Mouse (Mus musculus) liver, embryonic 12.5 days (tissue): ENCODE data around the gene Snx25. TPM values are rescaled to one million over a fixed set of nuclear protein-coding genes. Genes with fewer than 3 reads are reported as not detected.

ENCODE experiments used
- ATAC-seq: fragments of 200-750 bp; cut with Nextera tagmentation; 2 replicates; pipeline ENCODE4 v1.8.0; 2017; ENCODE audit warnings: moderate number of reproducible peaks, mild to moderate bottlenecking, moderate library complexity
- H3K27ac ChIP-seq: fragments of 300-500 bp; sonication (generic); 2 replicates; pipeline ENCODE4 v1.5.1; 2016; ENCODE audit warnings: mild to moderate bottlenecking
- H3K27me3 ChIP-seq: fragments of 300-500 bp; sonication (generic); replicated peaks from 2 replicates; pipeline ENCODE4 v1.6.1; 2016; ENCODE audit warnings: mild to moderate bottlenecking, moderate library complexity
- H3K36me3 ChIP-seq: fragments of 300-500 bp; sonication (generic); 2 replicates; pipeline ENCODE4 v1.6.1; 2016; ENCODE audit warnings: mild to moderate bottlenecking, moderate library complexity
- H3K4me1 ChIP-seq: fragments of 300-500 bp; sonication (generic); 2 replicates; pipeline ENCODE4 v1.6.1; 2016
- H3K4me2 ChIP-seq: fragments of 300-500 bp; sonication (generic); 2 replicates; pipeline ENCODE4 v1.6.1; 2016; ENCODE audit warnings: mild to moderate bottlenecking, moderate library complexity
- H3K4me3 ChIP-seq: fragments of 300-500 bp; sonication (generic); 2 replicates; pipeline ENCODE4 v1.5.1; 2016; ENCODE audit warnings: mild to moderate bottlenecking, moderate library complexity
- H3K9ac ChIP-seq: fragments of 300-500 bp; sonication (generic); 2 replicates; pipeline ENCODE4 v1.6.1; 2016; ENCODE audit warnings: mild to moderate bottlenecking, moderate library complexity
- H3K9me3 ChIP-seq: fragments of 300-500 bp; sonication (generic); replicated peaks from 2 replicates; pipeline ENCODE4 v1.6.1; 2016; ENCODE audit warnings: mild to moderate bottlenecking, moderate library complexity
- WGBS: fragments of 180-500 bp; shearing (Covaris S2); methylation state at CpG from one replicate; pipeline ENCODE4 v1.1.7; 2016; ENCODE audit not compliant: insufficient replicate concordance; 5-methylcytosine and 5-hydroxymethylcytosine counted together
- polyA plus RNA-seq: library from polyadenylated mRNA; unstranded; fragments of >200 nt; fragmentation: Nextera tagmentation; extraction: Ambion mirVana; gene quantifications from 2 replicates; pipeline ENCODE4 v1.2.1, GENCODE M21; 2016

Gene Snx25
- polyA plus RNA-seq, result 5.7 and 6.2 TPM in 2 replicates

DNA sequence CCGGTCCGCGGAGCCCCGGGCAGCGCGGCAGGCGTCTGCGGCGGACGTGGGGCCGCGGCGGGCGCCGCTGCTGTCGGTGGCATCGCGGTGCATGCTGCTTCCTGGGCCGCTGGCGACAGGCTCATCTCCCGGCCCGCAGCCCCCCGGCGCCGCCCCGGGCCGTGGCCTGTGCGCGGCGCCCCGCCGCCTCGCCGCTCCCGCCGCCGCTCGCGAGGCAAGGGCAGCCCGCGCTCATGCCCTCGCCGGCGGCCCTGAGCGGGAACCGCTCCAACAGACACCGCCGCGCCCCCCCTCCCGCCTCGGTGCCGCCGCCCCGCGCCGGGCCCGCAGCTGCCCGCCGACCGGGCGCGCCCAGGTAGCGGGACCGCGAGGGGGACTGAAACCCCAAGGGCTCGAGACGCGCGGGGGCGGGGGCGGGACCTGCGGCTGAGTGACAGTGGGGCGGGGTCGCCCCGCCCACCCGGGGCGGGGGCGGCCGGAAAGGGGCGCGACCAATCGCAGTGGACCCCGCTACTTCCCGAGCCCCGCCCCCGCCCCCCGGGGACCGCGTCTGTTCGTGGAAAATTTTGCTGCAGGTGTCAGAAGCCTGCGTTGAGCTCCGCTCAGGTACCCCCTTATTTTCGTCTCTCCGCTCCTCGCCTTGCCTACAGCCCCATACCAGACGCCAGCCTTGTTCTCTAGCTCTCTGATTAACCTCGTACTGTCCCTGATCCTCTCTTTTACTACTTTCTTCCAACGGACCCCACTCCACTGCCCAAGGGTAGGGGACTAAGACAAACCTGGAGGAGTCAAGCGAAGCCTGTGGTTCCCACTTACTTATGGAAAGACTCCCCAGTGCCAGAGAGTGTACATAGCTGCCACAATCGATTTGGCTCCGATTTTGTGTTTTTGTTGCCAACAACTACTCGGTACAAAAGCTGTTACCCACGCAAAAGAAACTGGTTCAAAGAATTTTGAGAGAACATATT lies at the start of gene Snx25:
Gene Snx25, minus strand, starts transcription at position 96 of the 968 bp plus-strand sequence.
- Histone ChIP-seq H3K4me3 (peak within 1 kb of the TSS; percentile 86), H3K9ac (peak within 1 kb of the TSS; percentile 86), H3K4me2 (peak within 1 kb of the TSS; percentile 100), H3K4me1 (peaks cover 34% of the 10 kb centered on the region), H3K9me3 (no peaks in the 10 kb centered on the region), H3K27ac (peak within 1 kb of the TSS; percentile 70), H3K36me3 (no peaks in the 10 kb centered on the region), H3K27me3 (peaks cover 12% of the 10 kb centered on the region; the same call in 1 of the 2 replicates)
- 3% methylated on average over 77 of the region's 103 CpGs for WGBS
- peak; percentile 88 for ATAC-seq

DNA sequence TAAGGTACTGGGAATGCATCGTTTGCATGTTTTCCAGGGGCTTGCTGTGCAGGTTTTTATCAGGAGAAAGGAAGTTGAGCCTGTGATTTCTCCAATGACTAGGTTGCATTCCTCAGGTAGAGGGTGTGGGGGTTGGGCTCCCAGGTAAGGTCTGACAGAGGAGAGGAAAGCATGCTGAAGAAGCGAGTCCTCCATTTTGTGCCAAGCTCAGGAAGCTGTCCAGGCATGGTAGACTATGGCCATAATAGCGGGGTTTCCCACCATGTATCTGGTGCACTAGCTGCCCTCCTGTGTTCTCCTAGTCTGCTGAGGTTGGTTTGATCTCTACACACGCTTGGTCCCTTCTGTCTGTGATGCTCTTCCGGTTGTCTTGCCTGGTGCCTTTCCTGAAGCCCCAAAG lies 45.7 kb upstream of the Snx25 start:
- no peak overlapping the region for H3K27ac ChIP-seq
- 80% methylated on average over 5 of the region's 5 CpGs for WGBS
- H3K9me3 ChIP-seq, result no peaks in the 10 kb centered on the region
- H3K9ac ChIP-seq, result no peak overlapping the region
- peaks cover 37% of the 10 kb centered on the region for H3K36me3 ChIP-seq
- no peak for ATAC-seq
- no peaks in the 10 kb centered on the region for H3K4me1 ChIP-seq
- no peaks in the 10 kb centered on the region for H3K27me3 ChIP-seq
- H3K4me3 ChIP-seq, result no peak overlapping the region
- no peak overlapping the region for H3K4me2 ChIP-seq

DNA sequence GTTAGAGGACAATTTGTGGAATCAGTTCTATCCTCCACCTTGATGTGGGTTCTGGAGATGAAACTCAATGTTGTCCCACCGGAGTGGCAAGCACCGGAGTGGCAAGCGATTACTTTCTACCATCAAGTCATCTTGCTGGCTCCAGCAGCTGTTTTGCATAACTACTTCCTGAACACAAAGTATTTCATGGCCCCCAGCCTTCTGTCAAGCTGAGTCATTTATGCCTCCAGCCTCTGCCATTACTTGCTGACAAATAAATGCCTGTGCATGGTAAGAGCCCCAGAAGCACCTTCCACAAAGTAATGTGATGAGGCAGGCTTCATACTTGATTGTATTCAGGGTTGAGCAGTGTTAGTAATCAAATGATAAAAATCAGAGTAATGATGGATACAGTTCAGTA lies 44.9 kb upstream of the Snx25 start:
- no peak overlapping the region for H3K4me2 ChIP-seq
- H3K4me1 ChIP-seq, result no peaks in the 10 kb centered on the region
- no peak for ATAC-seq
- H3K36me3 ChIP-seq, result peaks cover 43% of the 10 kb centered on the region
- no peak overlapping the region for H3K27ac ChIP-seq
- H3K27me3 ChIP-seq, result no peaks in the 10 kb centered on the region
- H3K4me3 ChIP-seq, result no peak overlapping the region
- WGBS, result 82% methylated on average over 3 of the region's 3 CpGs
- no peaks in the 10 kb centered on the region for H3K9me3 ChIP-seq
- H3K9ac ChIP-seq, result no peak overlapping the region

DNA sequence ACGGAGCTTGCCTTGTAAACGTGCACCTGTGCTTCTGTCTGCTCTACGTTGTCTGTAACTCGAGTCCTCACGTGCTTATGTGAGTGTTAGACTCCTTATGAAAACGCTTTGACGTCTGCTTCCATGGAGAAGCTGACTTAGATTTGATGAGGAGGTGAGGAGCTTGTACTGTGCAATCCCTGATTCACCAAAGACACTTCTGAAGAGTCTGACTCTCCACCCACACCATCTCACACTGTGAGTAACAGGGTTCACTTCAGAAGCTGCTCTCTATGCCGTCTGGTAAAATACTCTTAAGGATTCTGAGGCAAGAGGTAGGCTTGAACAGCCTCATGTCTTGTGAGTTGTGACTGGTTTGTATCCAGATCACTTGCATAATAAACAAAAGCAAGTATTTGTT lies 41.1 kb upstream of the Snx25 start:
- Histone ChIP-seq H3K27me3 (no peaks in the 10 kb centered on the region), H3K4me2 (no peak overlapping the region), H3K9ac (no peak overlapping the region), H3K27ac (no peak overlapping the region), H3K9me3 (no peaks in the 10 kb centered on the region), H3K36me3 (peaks cover 53% of the 10 kb centered on the region), H3K4me3 (no peak overlapping the region), H3K4me1 (no peaks in the 10 kb centered on the region)
- ATAC-seq, result no peak
- WGBS, result 84% methylated on average over 8 of the region's 8 CpGs

DNA sequence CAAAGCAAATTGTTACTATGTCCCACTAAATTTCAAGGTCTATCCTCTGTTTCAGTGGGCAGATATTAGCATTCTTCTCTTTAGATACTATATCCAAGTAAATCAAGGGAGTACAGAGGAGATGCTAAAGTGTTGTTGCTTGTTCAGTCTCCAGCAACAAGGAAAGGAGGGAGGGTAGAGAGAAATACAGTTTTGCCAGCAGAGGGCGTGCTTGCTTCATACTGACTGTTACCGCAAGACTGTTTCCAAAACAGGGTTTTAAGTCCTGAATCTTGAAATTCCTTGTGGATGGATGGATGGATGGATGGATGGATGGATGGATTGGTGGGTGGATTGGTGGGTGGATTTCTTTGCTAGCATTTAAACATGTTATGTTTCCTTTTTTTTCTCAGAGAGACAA lies 33.4 kb upstream of the Snx25 start:
- 7% methylated on average over 2 of the region's 2 CpGs for WGBS
- no peak overlapping the region for H3K27ac ChIP-seq
- peaks cover 39% of the 10 kb centered on the region for H3K36me3 ChIP-seq
- no peak overlapping the region for H3K4me2 ChIP-seq
- no peaks in the 10 kb centered on the region for H3K9me3 ChIP-seq
- no peaks in the 10 kb centered on the region for H3K27me3 ChIP-seq
- ATAC-seq, result no peak
- H3K9ac ChIP-seq, result no peak overlapping the region
- H3K4me3 ChIP-seq, result no peak overlapping the region
- H3K4me1 ChIP-seq, result no peaks in the 10 kb centered on the region

DNA sequence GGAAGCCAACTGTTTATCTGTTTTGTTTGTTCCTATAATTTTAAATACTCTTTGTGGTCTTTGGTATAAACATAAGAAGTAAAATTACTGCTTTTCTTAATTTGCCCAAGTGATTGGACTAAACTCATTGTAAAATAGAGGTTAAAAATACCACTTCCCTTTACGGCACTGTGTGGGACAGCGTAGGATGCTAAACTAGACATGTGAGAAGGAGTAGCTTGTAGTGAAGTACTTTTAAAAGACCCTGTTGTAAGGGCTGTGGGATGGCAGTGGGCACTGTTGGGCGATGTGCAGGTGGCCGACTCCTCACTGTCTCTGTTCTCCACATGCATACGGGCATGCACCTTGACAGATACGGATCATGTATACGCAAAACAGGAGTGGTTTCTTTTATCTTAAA lies 28.2 kb upstream of the Snx25 start:
- no peak overlapping the region for H3K9ac ChIP-seq
- ATAC-seq, result no peak
- H3K4me2 ChIP-seq, result no peak overlapping the region
- H3K4me3 ChIP-seq, result no peak overlapping the region
- no peaks in the 10 kb centered on the region for H3K4me1 ChIP-seq
- 81% methylated on average over 7 of the region's 7 CpGs for WGBS
- no peaks in the 10 kb centered on the region for H3K27me3 ChIP-seq
- no peaks in the 10 kb centered on the region for H3K9me3 ChIP-seq
- peaks cover 38% of the 10 kb centered on the region for H3K36me3 ChIP-seq
- H3K27ac ChIP-seq, result no peak overlapping the region

DNA sequence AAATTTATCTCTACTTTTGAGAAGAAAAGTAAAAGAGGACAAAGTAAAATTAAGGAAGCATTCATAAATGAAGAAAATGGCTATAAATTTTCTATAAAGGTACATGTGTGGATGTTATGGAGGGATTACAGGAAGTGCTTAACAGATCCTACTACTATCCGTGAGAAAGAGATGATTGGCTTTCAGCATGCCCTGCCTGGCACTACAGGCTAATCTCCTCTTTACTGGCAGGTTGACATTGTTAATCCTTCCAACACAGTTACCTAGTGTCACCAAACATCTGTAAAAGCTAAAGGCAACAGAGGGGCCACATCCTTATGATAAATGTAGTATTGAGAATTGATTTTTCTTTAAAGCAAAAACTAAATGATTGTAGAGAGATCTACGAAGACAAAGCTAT lies 21.7 kb upstream of the Snx25 start:
- Histone ChIP-seq H3K4me2 (no peak overlapping the region), H3K36me3 (peaks cover 27% of the 10 kb centered on the region), H3K9ac (no peak overlapping the region), H3K4me3 (no peak overlapping the region), H3K27me3 (no peaks in the 10 kb centered on the region), H3K27ac (0 out of 2 replicates have a peak overlapping the region, but pooled peaks have one; percentile 20), H3K9me3 (no peaks in the 10 kb centered on the region), H3K4me1 (peaks cover 7% of the 10 kb centered on the region)
- ATAC-seq, result peak; percentile 65
- WGBS, result 33% methylated on average over 2 of the region's 2 CpGs

DNA sequence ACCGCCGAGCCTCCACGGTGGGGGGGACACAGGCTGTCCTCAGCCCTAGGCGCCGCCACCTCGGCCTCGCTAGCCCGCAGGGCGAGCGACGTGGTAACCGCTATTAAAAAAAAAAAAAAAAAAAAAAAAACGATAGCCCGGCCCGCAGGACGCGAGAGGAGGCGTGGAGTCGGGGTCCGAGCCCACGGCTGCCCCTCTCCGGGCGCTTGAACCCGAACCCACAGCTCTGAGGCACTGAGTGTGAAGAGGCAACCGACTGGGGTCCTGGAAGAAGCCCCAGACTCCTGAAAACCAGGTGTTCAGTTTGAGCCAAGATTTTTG lies 11.9 kb upstream of the Snx25 start:
- Histone ChIP-seq H3K27ac (peak overlapping the region; percentile 84), H3K4me3 (peak overlapping the region; percentile 76), H3K4me1 (peaks cover 22% of the 10 kb centered on the region), H3K4me2 (peak overlapping the region; percentile 76), H3K27me3 (no peaks in the 10 kb centered on the region), H3K9me3 (no peaks in the 10 kb centered on the region), H3K9ac (peak overlapping the region; percentile 82), H3K36me3 (no peaks in the 10 kb centered on the region)
- WGBS, result 2% methylated on average over 24 of the region's 25 CpGs
- no peak; the same call in 1 of the 2 replicates for ATAC-seq

DNA sequence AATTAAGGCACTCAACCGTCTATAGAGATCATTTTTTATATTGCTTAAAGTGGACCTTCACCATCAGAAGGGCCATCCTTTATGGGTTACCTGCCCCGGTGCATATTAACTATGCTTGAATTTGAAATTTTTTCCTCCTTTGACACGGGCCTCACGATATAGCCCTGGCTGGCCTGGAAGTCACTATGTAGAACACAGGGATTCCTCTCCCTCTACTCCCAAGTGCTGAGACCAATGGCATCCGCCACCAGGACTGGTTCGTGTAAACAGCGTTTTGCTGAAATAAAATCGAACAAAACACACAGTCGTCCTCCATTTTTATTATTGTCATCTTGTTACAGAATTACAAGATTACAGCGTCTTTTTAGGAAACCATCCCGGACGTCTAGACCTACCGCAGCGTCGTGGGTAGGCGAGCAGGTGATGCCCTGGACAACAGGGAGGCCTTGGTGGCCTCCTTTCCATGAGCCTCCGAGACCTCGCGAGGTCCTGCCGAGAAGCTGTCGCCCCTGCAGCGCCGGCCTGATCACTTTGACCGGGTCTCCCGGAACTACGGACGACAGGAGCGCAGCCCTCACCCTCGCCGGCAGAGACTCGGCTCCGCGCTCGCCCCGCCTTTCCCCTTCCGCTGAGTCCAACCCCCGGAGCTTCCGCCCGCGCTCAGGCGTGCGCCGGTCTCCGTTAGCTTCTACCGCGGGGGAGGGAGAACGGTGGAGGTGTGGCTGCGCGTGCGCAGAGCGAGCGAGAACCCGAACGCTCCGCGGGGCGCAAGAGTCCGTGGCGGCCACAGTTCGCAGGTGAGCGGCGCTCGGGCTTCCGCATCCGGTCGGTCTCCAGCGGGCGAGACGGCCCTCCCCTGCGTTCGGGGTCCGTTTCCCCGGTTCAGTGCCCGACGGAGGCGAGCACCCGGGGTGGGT lies 11.3 kb upstream of the Snx25 start:
- ATAC-seq, result peak; percentile 99
- WGBS, result 2% methylated on average over 68 of the region's 77 CpGs

DNA sequence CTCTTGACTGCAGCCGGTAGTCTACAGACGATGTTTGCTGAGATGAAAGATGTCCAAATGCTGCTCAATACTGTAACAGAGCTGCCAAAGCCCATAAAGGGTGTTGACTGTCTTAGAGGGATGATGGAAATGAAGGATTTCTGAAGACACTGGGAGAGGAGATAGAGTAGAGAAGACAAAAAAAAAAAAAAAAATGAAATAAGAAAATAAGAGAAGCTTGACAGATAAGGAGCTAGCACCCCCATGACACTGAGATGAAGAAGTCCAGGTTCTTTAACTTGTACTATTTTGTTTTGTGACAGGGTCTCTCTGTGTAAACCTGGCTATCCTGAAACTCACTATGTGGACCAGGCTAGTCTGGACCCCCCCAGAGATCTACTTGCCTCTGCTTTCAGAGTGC lies 1.1 kb upstream of the Snx25 start:
- Histone ChIP-seq H3K36me3 (no peaks in the 10 kb centered on the region), H3K4me2 (peak overlapping the region; percentile 100), H3K4me3 (peak overlapping the region; percentile 86), H3K27ac (no peak overlapping the region), H3K9ac (peak overlapping the region; percentile 86; the same call in 1 of the 2 replicates), H3K9me3 (no peaks in the 10 kb centered on the region), H3K27me3 (peaks cover 12% of the 10 kb centered on the region; the same call in 1 of the 2 replicates), H3K4me1 (peaks cover 34% of the 10 kb centered on the region)
- 24% methylated on average over 2 of the region's 2 CpGs for WGBS
- no peak for ATAC-seq

More for the DNA sequence above, 11.3 kb upstream of the Snx25 start:
- Histone ChIP-seq H3K9ac (peak overlapping the region; percentile 82), H3K4me1 (peaks cover 22% of the 10 kb centered on the region), H3K36me3 (no peaks in the 10 kb centered on the region), H3K27me3 (no peaks in the 10 kb centered on the region), H3K27ac (peak overlapping the region; percentile 84), H3K4me2 (peak overlapping the region; percentile 76), H3K9me3 (no peaks in the 10 kb centered on the region), H3K4me3 (peak overlapping the region; percentile 76)

DNA sequence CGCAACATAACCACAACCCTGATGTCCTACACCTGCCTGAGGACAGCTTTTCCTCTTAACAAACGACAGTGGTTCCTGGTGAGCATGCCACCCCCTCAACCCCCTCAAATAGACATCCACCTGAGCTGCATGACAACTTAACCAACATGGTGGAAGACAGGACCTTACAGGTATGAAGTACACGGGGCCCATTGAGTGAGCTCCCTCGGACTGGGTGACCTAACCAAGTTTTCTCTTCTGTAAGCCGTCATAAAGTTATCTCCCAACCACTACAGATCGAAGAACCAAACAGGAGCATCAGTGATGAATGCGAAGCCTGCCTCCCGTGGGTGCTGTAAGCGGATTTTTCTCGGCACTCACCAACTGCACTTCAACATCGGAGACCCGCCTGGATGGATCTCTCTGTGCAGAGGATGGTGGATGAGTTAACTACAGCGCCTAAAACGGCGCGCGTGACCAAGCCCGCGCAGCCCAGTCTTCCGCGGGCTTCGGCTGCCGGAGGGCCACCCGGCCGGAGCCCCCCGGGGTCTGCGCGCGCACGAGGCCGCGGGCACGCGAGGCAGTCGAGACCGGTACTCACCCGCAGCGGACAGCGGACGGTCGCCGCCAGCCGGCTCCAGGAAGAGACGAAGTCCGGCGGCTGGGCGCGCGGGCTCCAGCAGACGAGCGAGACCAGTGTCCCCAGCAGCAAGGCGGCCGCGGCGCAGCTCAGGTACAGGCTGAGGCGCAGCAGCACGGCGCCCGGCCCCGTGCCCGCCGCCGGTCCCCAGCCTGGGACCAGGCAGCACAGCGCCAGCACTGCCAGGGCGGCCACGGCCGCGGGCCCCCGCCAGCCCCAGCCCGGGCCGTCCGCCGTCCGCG lies 527 bp downstream of the Snx25 start, which contains the start of gene Cfap97:
Gene Cfap97, plus strand, starts transcription at position 570 of the 861 bp plus-strand sequence.
- Histone ChIP-seq H3K9ac (peak within 1 kb of the TSS; percentile 86), H3K4me2 (peak within 1 kb of the TSS; percentile 100), H3K27ac (peak within 1 kb of the TSS; percentile 70), H3K36me3 (no peaks in the 10 kb centered on the region), H3K9me3 (no peaks in the 10 kb centered on the region), H3K4me1 (peaks cover 35% of the 10 kb centered on the region), H3K27me3 (peaks cover 12% of the 10 kb centered on the region; the same call in 1 of the 2 replicates), H3K4me3 (peak within 1 kb of the TSS; percentile 86)
- ATAC-seq, result peak; percentile 76
- 1% methylated on average over 68 of the region's 75 CpGs for WGBS
